9 mouse cellular contexts compared by ENCODE assay signal in the genomic region with DNA sequence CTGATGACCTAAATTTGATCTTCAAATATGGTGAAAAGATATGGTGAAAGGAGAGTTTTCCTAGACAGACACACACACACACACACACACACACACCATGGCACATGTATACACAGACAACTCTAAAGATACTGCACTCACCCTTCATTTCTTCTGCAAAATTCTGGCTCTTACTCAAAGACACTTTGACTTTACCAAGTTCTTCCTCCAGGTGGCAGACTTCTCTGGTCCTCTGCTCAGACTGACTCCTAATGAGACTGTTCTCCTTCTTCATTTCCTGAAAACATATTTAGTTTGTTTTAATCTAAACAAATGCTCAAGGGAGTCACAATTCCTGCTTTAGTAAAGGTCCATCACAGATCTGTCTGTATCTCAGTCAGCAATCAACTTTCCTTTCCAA. TPM values are rescaled to one million over a fixed set of nuclear protein-coding genes. Genes with fewer than 3 reads are reported as not detected.
A peak's percentile ranks its signal among the peaks of the same experiment; 100 is the strongest.
DNase-seq lines count a peak whose midpoint lies in the region; ATAC-seq and TF ChIP-seq lines count a peak whose summit lies in the region.
"Had no signal": no experiment of that assay in that cellular context is flagged by ENCODE, and none has a peak within 500 bp of the region (broad histone marks: within the 10 kb centered on the region; RNA-seq: fewer than 3 reads in every experiment).

No protein-coding gene starts in this region.

- no peaks in the 10 kb centered on the region for H3K36me3 ChIP-seq in midbrain, postnatal 0 days (ENCODE audit: insufficient read depth, low read length)
- H3K36me3 ChIP-seq in midbrain, embryonic 13.5 days = peaks cover 28% of the 10 kb centered on the region

- intact Hi-C loops in gastrocnemius, postnatal 36 days (cut with DNase I) = no loop called here
- intact Hi-C loops in heart, postnatal 14 days (cut with DNase I) = no loop called here

- no peak overlapping the region for H3K4me3 ChIP-seq in midbrain, postnatal 0 days (ENCODE audit: low read depth, low read length)
- H3K4me3 ChIP-seq in midbrain, embryonic 13.5 days (replicated peaks) = no peak overlapping the region
- H3K4me3 ChIP-seq: neural tube, embryonic 12.5 days had no signal

- H3K4me2 ChIP-seq in midbrain, postnatal 0 days (ENCODE audit: low read depth, low read length, poor library complexity, severe bottlenecking) = no peak overlapping the region
- H3K4me2 ChIP-seq in midbrain, embryonic 13.5 days (replicated peaks) = no peak overlapping the region
- H3K4me2 ChIP-seq: neural tube, embryonic 12.5 days had no signal

- DNase-seq in gastrocnemius, adult 18-20 months (ENCODE audit: low spot score) = peak; percentile 15
- DNase-seq in gastrocnemius, postnatal 36 days = no peak
- DNase-seq in midbrain, postnatal 0 days (ENCODE audit: low spot score) = peak; percentile 64
- peak; percentile 59 for DNase-seq in ZHBTc4 (ENCODE audit: low read depth, low spot score)
- peak; percentile 32 to 59 for DNase-seq in heart, postnatal 14 days
- no peak for DNase-seq in Muller cell, postnatal 12 days (ENCODE audit: inconsistent ontology term)

- TF ChIP-seq CTCF in midbrain, postnatal 0 days (IDR thresholded peaks at IDR 0.05) = peak; percentile 80

- H3K27me3 ChIP-seq in midbrain, postnatal 0 days (ENCODE audit: insufficient read depth, low read length) = no peaks in the 10 kb centered on the region
- H3K27me3 ChIP-seq in midbrain, embryonic 13.5 days = no peaks in the 10 kb centered on the region
- H3K27me3 ChIP-seq: neural tube, embryonic 12.5 days had no signal

- H3K27ac ChIP-seq in midbrain, postnatal 0 days (ENCODE audit: low read depth, low read length) = no peak overlapping the region
- no peak overlapping the region for H3K27ac ChIP-seq in midbrain, embryonic 13.5 days
- H3K27ac ChIP-seq: neural tube, embryonic 12.5 days had no signal

- H3K9me3 ChIP-seq in midbrain, postnatal 0 days (ENCODE audit: low read length) = no peaks in the 10 kb centered on the region
- H3K9me3 ChIP-seq in midbrain, embryonic 13.5 days = no peaks in the 10 kb centered on the region
- H3K9me3 ChIP-seq: neural tube, embryonic 12.5 days had no signal

- ATAC-seq in midbrain, postnatal 0 days (ENCODE audit: low FRiP score) = no peak
- no peak for ATAC-seq in midbrain, embryonic 13.5 days
- 0 out of 2 replicates have a peak, but pooled peaks have one; percentile 35 for ATAC-seq in monocyte, adult 5-6 weeks (replicated peaks; ENCODE audit: insufficient number of reproducible peaks, low FRiP score, low TSS enrichment, poor library complexity, severe bottlenecking)

- H3K4me1 ChIP-seq in midbrain, postnatal 0 days (ENCODE audit: insufficient read depth, low read length) = no peaks in the 10 kb centered on the region
- no peaks in the 10 kb centered on the region for H3K4me1 ChIP-seq in midbrain, embryonic 13.5 days (replicated peaks)
- H3K4me1 ChIP-seq: neural tube, embryonic 12.5 days had no signal

- no peak overlapping the region for H3K9ac ChIP-seq in midbrain, postnatal 0 days (replicated peaks; ENCODE audit: low read length, poor library complexity, severe bottlenecking)
- H3K9ac ChIP-seq in midbrain, embryonic 13.5 days (replicated peaks) = no peak overlapping the region
- H3K9ac ChIP-seq: neural tube, embryonic 12.5 days had no signal

RNA-seq across cellular contexts. Expression of a gene that starts 26.0 kb away (rescaled TPM):
- under 1 TPM; 0.05 to 0.26 TPM for total RNA-seq in gastrocnemius, adult 18-20 months (2021)
- total RNA-seq in gastrocnemius, postnatal 36 days (2021) = under 1 TPM; 0.79 to 0.81 TPM
- 1.8 and 3.0 TPM in 2 replicates for total RNA-seq in midbrain, postnatal 0 days (2014; rRNA removed)
- polyA plus RNA-seq in midbrain, postnatal 0 days (2015; fragmentation: Nextera tagmentation; extraction: Ambion mirVana) = 4.3 and 6.8 TPM in 2 replicates
- polyA plus RNA-seq in midbrain, embryonic 13.5 days (2015; fragmentation: Nextera tagmentation; extraction: Ambion mirVana) = 51.8 and 58.9 TPM in 2 replicates
- 10 to 100 TPM in 1 of 2 experiments, 1 to 10 TPM in 1; 7.6 to 11.0 TPM for total RNA-seq in heart, postnatal 14 days (2021)
- total RNA-seq in monocyte, adult 5-6 weeks (2017) = 0.32 to 6.9 TPM (median 1.3 TPM) in 3 replicates

Comparison
In these comparisons a context has a peak if more than half of its experiments do, and no peak if none do; other contexts are left out.
1. DNase-seq: peak in gastrocnemius, adult 18-20 months (single experiment), midbrain, postnatal 0 days (single experiment), ZHBTc4 (single experiment) and heart, postnatal 14 days (2 of 2); none in gastrocnemius, postnatal 36 days (0 of 2) and Muller cell, postnatal 12 days (single experiment).